10 mouse cellular contexts compared by ENCODE assay signal in genomic region chr5:143253186-143253880, GRCm38 (mm10). TPM values are rescaled to one million over a fixed set of nuclear protein-coding genes. Genes with fewer than 3 reads are reported as not detected.
DNase-seq lines count a peak whose midpoint lies in the region; ATAC-seq and TF ChIP-seq lines count a peak whose summit lies in the region.
"Had no signal": no experiment of that assay in that cellular context is flagged by ENCODE, and none has a peak within 500 bp of the region (broad histone marks: within the 10 kb centered on the region; RNA-seq: fewer than 3 reads in every experiment).

No protein-coding gene starts in this region.

- no peak for TF ChIP-seq CTCF in forebrain, postnatal 0 days (IDR thresholded peaks at IDR 0.05; ENCODE audit: low read depth)

- DNase-seq in frontal cortex, postnatal 36 days (ENCODE audit: low spot score in 2 of 2), result no peak
- peak; percentile 36 for DNase-seq in right cerebral cortex, postnatal 14 days
- no peak for DNase-seq in right cerebral cortex, adult 2 months (ENCODE audit: low spot score in 2 of 2)
- peak; percentile 59 for DNase-seq in forebrain, postnatal 0 days
- peak; percentile 50 for DNase-seq in midbrain, embryonic 10.5 days (ENCODE audit: low spot score)
- no peak for DNase-seq in spleen, postnatal 36 days (ENCODE audit: low spot score in 2 of 2)
- no peak for DNase-seq in frontal cortex, adult 2 months (ENCODE audit: extremely low spot score in 1 of 2, low spot score in 1 of 2)

- peak overlapping the region; percentile 28 for H3K4me3 ChIP-seq in forebrain, postnatal 0 days (ENCODE audit: low read depth, low read length)
- H3K4me3 ChIP-seq in midbrain, embryonic 10.5 days, result peak overlapping the region; percentile 50

- peaks cover 58% of the 10 kb centered on the region for H3K36me3 ChIP-seq in forebrain, postnatal 0 days (ENCODE audit: insufficient read depth)
- H3K36me3 ChIP-seq in midbrain, embryonic 10.5 days, result peaks cover 80% of the 10 kb centered on the region

- peak overlapping the region; percentile 18; the same call in 1 of the 2 replicates for H3K9ac ChIP-seq in forebrain, postnatal 0 days

- WGBS in forebrain, postnatal 0 days, result 12% methylated on average over 94 of the region's 103 CpGs
- WGBS in midbrain, embryonic 10.5 days, result 1% methylated on average over 103 of the region's 103 CpGs

- H3K4me1 ChIP-seq in forebrain, postnatal 0 days (ENCODE audit: insufficient read depth), result no peaks in the 10 kb centered on the region
- H3K4me1 ChIP-seq in midbrain, embryonic 10.5 days, result peaks cover 30% of the 10 kb centered on the region

- H3K4me2 ChIP-seq in forebrain, postnatal 0 days (ENCODE audit: low read depth), result peak overlapping the region; percentile 48

- H3K27me3 ChIP-seq in forebrain, postnatal 0 days (ENCODE audit: insufficient read depth, low read length), result no peaks in the 10 kb centered on the region; the same call in 1 of the 2 replicates
- peaks cover 79% of the 10 kb centered on the region for H3K27me3 ChIP-seq in midbrain, embryonic 10.5 days (ENCODE audit: low read depth, poor library complexity, severe bottlenecking)

- peak; percentile 32; the same call in 1 of the 2 replicates for ATAC-seq in frontal cortex, adult (ENCODE audit: low TSS enrichment)
- ATAC-seq in forebrain, postnatal 0 days, result peak; percentile 38

- H3K9me3 ChIP-seq in forebrain, postnatal 0 days (ENCODE audit: low read length), result no peaks in the 10 kb centered on the region
- H3K9me3 ChIP-seq in midbrain, embryonic 10.5 days (replicated peaks), result no peaks in the 10 kb centered on the region

- no peak overlapping the region for H3K27ac ChIP-seq in forebrain, postnatal 0 days (ENCODE audit: low read depth, low read length)
- H3K27ac ChIP-seq in midbrain, embryonic 10.5 days (replicated peaks), result no peak overlapping the region

RNA-seq across cellular contexts. Expression of gene Zfp316, which starts 16.5 kb away (rescaled TPM):
- 21.5 and 29.8 TPM in 2 replicates for total RNA-seq in forebrain, postnatal 0 days (2014; rRNA removed)
- 5.5 and 7.5 TPM in 2 replicates for polyA plus RNA-seq in forebrain, postnatal 0 days (2015; fragmentation: Nextera tagmentation; extraction: Ambion mirVana)
- 4.2 and 5.2 TPM in 2 replicates for polyA plus RNA-seq in midbrain, embryonic 10.5 days (2016; fragmentation: Nextera tagmentation; extraction: Ambion mirVana)
- polyA plus RNA-seq in frontal cortex, adult 2 months (2012; rRNA removed), result 14.9 and 15.7 TPM in 2 replicates

RNA-seq across cellular contexts. Expression of gene Zfp12, which starts 18.4 kb away (rescaled TPM):
- 35.2 and 37.1 TPM in 2 replicates for total RNA-seq in forebrain, postnatal 0 days (2014; rRNA removed)
- 11.9 and 14.0 TPM in 2 replicates for polyA plus RNA-seq in forebrain, postnatal 0 days (2015; fragmentation: Nextera tagmentation; extraction: Ambion mirVana)
- 20.8 and 21.3 TPM in 2 replicates for polyA plus RNA-seq in midbrain, embryonic 10.5 days (2016; fragmentation: Nextera tagmentation; extraction: Ambion mirVana)
- polyA plus RNA-seq in frontal cortex, adult 2 months (2012; rRNA removed), result 20.2 and 22.5 TPM in 2 replicates

RNA-seq across cellular contexts. Expression of gene Spdye4a, which starts 26.6 kb away (rescaled TPM):
- not detected in 2 replicates for total RNA-seq in forebrain, postnatal 0 days (2014; rRNA removed)
- polyA plus RNA-seq in forebrain, postnatal 0 days (2015; fragmentation: Nextera tagmentation; extraction: Ambion mirVana), result not detected in 2 replicates
- not detected in 2 replicates for polyA plus RNA-seq in midbrain, embryonic 10.5 days (2016; fragmentation: Nextera tagmentation; extraction: Ambion mirVana)
- polyA plus RNA-seq in frontal cortex, adult 2 months (2012; rRNA removed), result not detected in 2 replicates
- total RNA-seq: hematopoietic stem cell, adult 5-6 weeks had no signal
- polyA plus RNA-seq: C2C12 had no signal

RNA-seq across cellular contexts. Expression of gene Zfp853, which starts 40.1 kb away (rescaled TPM):
- 9.8 and 16.5 TPM in 2 replicates for total RNA-seq in forebrain, postnatal 0 days (2014; rRNA removed)
- polyA plus RNA-seq in forebrain, postnatal 0 days (2015; fragmentation: Nextera tagmentation; extraction: Ambion mirVana), result 0.18 and 0.23 TPM in 2 replicates
- polyA plus RNA-seq in midbrain, embryonic 10.5 days (2016; fragmentation: Nextera tagmentation; extraction: Ambion mirVana), result not detected in 2 replicates
- 8.8 TPM in 2 replicates for polyA plus RNA-seq in frontal cortex, adult 2 months (2012; rRNA removed)
- total RNA-seq: hematopoietic stem cell, adult 5-6 weeks had no signal
- polyA plus RNA-seq: C2C12 had no signal

Comparison
In these comparisons a context has a peak if more than half of its experiments do, and no peak if none do; other contexts are left out.
1. DNase-seq: peak in right cerebral cortex, postnatal 14 days (single experiment), forebrain, postnatal 0 days (single experiment) and midbrain, embryonic 10.5 days (single experiment); none in frontal cortex, postnatal 36 days (0 of 2), right cerebral cortex, adult 2 months (0 of 2), spleen, postnatal 36 days (0 of 2) and frontal cortex, adult 2 months (0 of 2).